Mouse (Mus musculus) gastrocnemius, adult 2 months (tissue): ENCODE measurements around the gene Cap1. TPM values are rescaled to one million over a fixed set of nuclear protein-coding genes. Genes with fewer than 3 reads are reported as not detected.

ENCODE experiments used
- DNase-seq: peaks from one replicate; pipeline ENCODE4 v3.0.0; 2022
- H3K27ac ChIP-seq: fragments of 200-600 bp; 2 replicates; pipeline ENCODE4 v1.8.1; 2022; ENCODE audit warnings: mild to moderate bottlenecking
- H3K4me3 ChIP-seq: fragments of 200-600 bp; 2 replicates; pipeline ENCODE4 v1.8.1; 2022; ENCODE audit warnings: mild to moderate bottlenecking, moderate library complexity
- CTCF ChIP-seq: fragments of 200-600 bp; IDR thresholded peaks from 2 replicates; pipeline ENCODE4 v1.8.1; 2022; ENCODE audit warnings: antibody characterized with exemption, mild to moderate bottlenecking, moderate library complexity
- intact Hi-C: fragments of 180-260 bp; cut with DNase I; formaldehyde crosslinking; loops from one replicate; pipeline ENCODE4 v1.15.1; 2025
- total RNA-seq, 2 experiments: library from RNA; stranded (reverse); gene quantifications; 2 replicates each; pipeline ENCODE4 v1.2.3; 2021

Gene Cap1
- total RNA-seq, 2 experiments from 2014 or later = 17.4 to 25.5 TPM

DNA sequence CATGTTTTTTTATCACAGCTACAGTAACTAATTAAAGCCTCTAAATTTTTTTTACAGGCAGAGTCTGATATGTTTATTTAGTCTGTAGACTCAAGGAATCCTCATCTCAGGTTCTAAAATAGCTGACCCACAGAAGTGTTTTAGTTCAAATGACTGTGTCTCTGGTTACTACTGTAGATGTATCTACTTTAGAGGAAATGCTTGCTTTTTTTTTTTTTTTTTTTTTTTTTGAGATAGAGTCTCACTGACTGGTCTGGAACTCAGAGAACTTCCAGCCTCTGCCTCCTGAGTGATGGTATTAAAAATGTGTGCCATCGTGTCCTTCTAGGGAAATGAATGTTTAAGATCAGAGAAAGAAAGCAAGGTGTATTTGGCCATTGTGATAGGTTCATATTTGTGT lies 69.7 kb downstream of the Cap1 start:
- no peak overlapping the region for H3K4me3 ChIP-seq
- no peak for TF ChIP-seq CTCF
- intact Hi-C loops = no loop called here
- H3K27ac ChIP-seq = no peak overlapping the region
- no peak for DNase-seq

DNA sequence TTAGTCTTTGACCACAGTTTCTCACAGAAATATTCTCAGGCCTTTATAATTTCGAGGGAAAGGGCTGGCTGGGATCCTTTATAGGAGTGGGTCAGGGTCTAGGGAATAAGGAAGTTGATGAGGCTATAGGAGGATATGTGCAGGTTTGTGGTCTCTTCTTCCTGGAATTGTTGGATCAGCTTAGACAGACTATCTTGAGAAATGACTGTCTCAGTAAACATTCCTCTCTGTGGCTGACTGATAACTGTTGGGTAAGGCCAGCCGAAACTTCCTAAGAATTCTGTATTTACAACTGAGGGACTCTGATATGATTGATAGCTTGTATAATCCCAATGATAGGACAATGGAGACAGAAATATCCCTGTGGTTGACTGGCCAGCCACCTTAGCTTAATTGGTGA lies 74.0 kb downstream of the Cap1 start:
- TF ChIP-seq CTCF = no peak
- intact Hi-C loops = no loop called here
- DNase-seq = no peak
- H3K27ac ChIP-seq = no peak overlapping the region
- H3K4me3 ChIP-seq = no peak overlapping the region

DNA sequence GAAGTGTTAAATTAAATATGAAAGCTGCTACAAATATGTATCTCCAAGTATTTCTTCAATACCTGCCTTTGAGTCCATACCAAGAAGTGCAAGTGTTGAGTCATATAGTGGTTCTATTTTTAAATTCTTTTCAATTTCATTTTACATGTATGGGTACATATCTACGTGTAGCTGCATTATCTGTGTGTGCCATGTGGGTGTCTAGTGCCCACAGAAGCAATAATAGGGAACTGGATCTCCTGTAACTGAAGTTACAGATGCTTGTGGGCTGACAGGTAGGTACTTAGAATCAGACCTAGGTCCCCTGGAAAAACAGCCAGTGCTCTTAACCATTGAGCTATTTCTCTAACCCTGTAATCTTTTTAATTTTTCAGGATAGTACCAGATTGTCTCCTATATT lies 74.7 kb downstream of the Cap1 start:
- DNase-seq = no peak
- Histone ChIP-seq H3K4me3 (no peak overlapping the region), H3K27ac (no peak overlapping the region)
- intact Hi-C loops = no loop called here
- no peak for TF ChIP-seq CTCF

Other genes starting within 250 kb of the Cap1 start
- gene 9530002B09Rik, start 196.8 kb downstream of the Cap1 start, total RNA-seq = not detected
- gene Ppt1, start 49.8 kb downstream of the Cap1 start, total RNA-seq = 10 to 100 TPM in 1 of 2 experiments, 1 to 10 TPM in 1; 9.1 to 13.6 TPM
- gene Mfsd2a, start 75.1 kb upstream of the Cap1 start, total RNA-seq = under 1 TPM in 1 of 2 experiments, not detected in 1; 0.10 TPM
- gene Mycl, start 109.6 kb upstream of the Cap1 start, total RNA-seq = under 1 TPM; 0.13 to 0.42 TPM
- gene Trit1, start 130.5 kb upstream of the Cap1 start, total RNA-seq = 1 to 10 TPM; 6.0 to 7.2 TPM
- not detected for gene Bmp8b, start 219.1 kb upstream of the Cap1 start, total RNA-seq
- not detected for gene Oxct2b, start 230.2 kb upstream of the Cap1 start, total RNA-seq